Mouse (Mus musculus): Measurements from ENCODE around the gene Tas2r124.

GRCm38 (mm10) chr6:132795393-132795792 is 40.9 kb downstream of the Tas2r124 start:
- TF ChIP-seq CTCF (IDR thresholded peaks at IDR 0.05; ENCODE audit: low read depth, low read length) (no peak), POLR2A (IDR thresholded peaks at IDR 0.05; ENCODE audit: extremely low read depth, insufficient read depth, low read length) (no peak)

All from liver, adult 2 months (tissue).